Mouse (Mus musculus) gastrocnemius, adult 2 months (tissue): ENCODE measurements at regions not wholly inside any gene's neighbourhood (a gene's known extent, or its start where the extent isn't known, plus 50 kb on each side); places are given as distances from the start of the nearest gene placed in this dataset.
"Not testable (repeated sequence)": the region's sequence is repeated elsewhere in the genome, so short reads cannot be mapped to it uniquely, and the experiment has no call there.

Experiments used
- DNase-seq: peaks from one replicate; pipeline ENCODE4 v3.0.0; 2022
- H3K27ac ChIP-seq: fragments of 200-600 bp; 2 replicates; pipeline ENCODE4 v1.8.1; 2022; ENCODE audit warnings: mild to moderate bottlenecking
- H3K4me3 ChIP-seq: fragments of 200-600 bp; 2 replicates; pipeline ENCODE4 v1.8.1; 2022; ENCODE audit warnings: mild to moderate bottlenecking, moderate library complexity
- CTCF ChIP-seq: fragments of 200-600 bp; IDR thresholded peaks from 2 replicates; pipeline ENCODE4 v1.8.1; 2022; ENCODE audit warnings: antibody characterized with exemption, mild to moderate bottlenecking, moderate library complexity
- intact Hi-C: fragments of 180-260 bp; cut with DNase I; formaldehyde crosslinking; loops from one replicate; pipeline ENCODE4 v1.15.1; 2025

GRCm38 (mm10) chr12:93812963-93813733, 1878.9 kb upstream of the Flrt2 start:
- H3K27ac ChIP-seq = no peak overlapping the region
- H3K4me3 ChIP-seq = no peak overlapping the region
- no peak for DNase-seq
- intact Hi-C loops = no loop called here
- no peak for TF ChIP-seq CTCF

GRCm38 (mm10) chr12:93850944-93851520, 1841.0 kb upstream of the Flrt2 start:
- H3K4me3 ChIP-seq = no peak overlapping the region
- intact Hi-C loops = no loop called here
- TF ChIP-seq CTCF = no peak
- no peak for DNase-seq
- no peak overlapping the region for H3K27ac ChIP-seq

GRCm38 (mm10) chr12:93851660-93852059, 1840.4 kb upstream of the Flrt2 start:
- no peak overlapping the region for H3K4me3 ChIP-seq
- H3K27ac ChIP-seq = no peak overlapping the region
- intact Hi-C loops = no loop called here
- no peak for DNase-seq
- TF ChIP-seq CTCF = no peak

- no peak for TF ChIP-seq CTCF
- intact Hi-C loops = no loop called here
- DNase-seq = no peak
- no peak overlapping the region for H3K4me3 ChIP-seq
- no peak overlapping the region for H3K27ac ChIP-seq
These were observed 1806.1 kb upstream of the Flrt2 start for GRCm38 (mm10) chr12:93885946-93886345.

GRCm38 (mm10) chr12:93890109-93890508, 1801.9 kb upstream of the Flrt2 start:
- no peak for TF ChIP-seq CTCF
- intact Hi-C loops = no loop called here

GRCm38 (mm10) chr12:93928541-93929238, 1763.3 kb upstream of the Flrt2 start:
- intact Hi-C loops, H3K4me3 ChIP-seq, DNase-seq: not testable (repeated sequence)

More at GRCm38 (mm10) chr12:93890109-93890508, 1801.9 kb upstream of the Flrt2 start:
- H3K27ac ChIP-seq = no peak overlapping the region
- H3K4me3 ChIP-seq = no peak overlapping the region
- no peak for DNase-seq

GRCm38 (mm10) chr12:93929239-93929563, 1762.8 kb upstream of the Flrt2 start:
- H3K27ac ChIP-seq, intact Hi-C loops, DNase-seq, H3K4me3 ChIP-seq: not testable (repeated sequence)

More at GRCm38 (mm10) chr12:93928541-93929238, 1763.3 kb upstream of the Flrt2 start:
- not testable (repeated sequence) for H3K27ac ChIP-seq

- H3K4me3 ChIP-seq, intact Hi-C loops, DNase-seq, H3K27ac ChIP-seq: not testable (repeated sequence)
These were observed 1761.8 kb upstream of the Flrt2 start for GRCm38 (mm10) chr12:93930242-93930641.

GRCm38 (mm10) chr12:93960869-93961268, 1731.2 kb upstream of the Flrt2 start:
- TF ChIP-seq CTCF = no peak
- Histone ChIP-seq H3K27ac (no peak overlapping the region), H3K4me3 (no peak overlapping the region)
- intact Hi-C loops = no loop called here
- no peak for DNase-seq

GRCm38 (mm10) chr12:93981307-93981706, 1710.7 kb upstream of the Flrt2 start:
- TF ChIP-seq CTCF = no peak
- intact Hi-C loops = no loop called here
- H3K4me3 ChIP-seq = no peak overlapping the region
- no peak overlapping the region for H3K27ac ChIP-seq
- no peak for DNase-seq

GRCm38 (mm10) chr12:93991531-93991930, 1700.5 kb upstream of the Flrt2 start:
- intact Hi-C loops = no loop called here
- H3K4me3 ChIP-seq = no peak overlapping the region
- H3K27ac ChIP-seq = no peak overlapping the region
- TF ChIP-seq CTCF = no peak
- DNase-seq = no peak

- H3K27ac ChIP-seq = no peak overlapping the region
- TF ChIP-seq CTCF = no peak
- intact Hi-C loops = no loop called here
- H3K4me3 ChIP-seq = no peak overlapping the region
- DNase-seq = no peak
These were observed 1698.2 kb upstream of the Flrt2 start for GRCm38 (mm10) chr12:93993875-93994274.

GRCm38 (mm10) chr12:94015946-94016345, 1676.1 kb upstream of the Flrt2 start:
- Histone ChIP-seq H3K4me3 (no peak overlapping the region), H3K27ac (no peak overlapping the region)
- no peak for DNase-seq
- intact Hi-C loops = no loop called here
- TF ChIP-seq CTCF = no peak
